Mouse (Mus musculus): ENCODE data around the gene Fyn.

The Fyn gene

DNA sequence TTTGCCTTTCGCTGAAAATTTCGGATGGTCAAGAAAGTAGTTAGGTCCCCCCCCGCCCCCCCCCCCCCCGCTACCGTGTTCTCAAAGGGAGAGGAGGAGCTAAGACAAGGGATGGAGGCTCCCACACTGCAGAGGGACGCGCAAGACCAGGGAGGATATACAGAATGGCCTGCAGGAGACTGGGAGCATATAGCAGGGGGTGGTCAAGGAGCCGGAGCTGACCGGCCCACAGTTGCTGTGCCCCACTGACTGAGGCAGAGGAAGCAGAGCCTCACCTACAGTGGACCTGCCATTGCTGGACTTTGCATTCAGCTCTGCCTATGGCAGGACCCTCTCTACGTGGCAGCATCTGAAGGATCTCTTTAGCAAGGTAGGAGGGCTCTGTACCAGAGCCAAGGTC is 10.6 kb downstream of the Fyn start:
- DNase-seq (ENCODE audit: low read depth, low spot score): no peak

DNA sequence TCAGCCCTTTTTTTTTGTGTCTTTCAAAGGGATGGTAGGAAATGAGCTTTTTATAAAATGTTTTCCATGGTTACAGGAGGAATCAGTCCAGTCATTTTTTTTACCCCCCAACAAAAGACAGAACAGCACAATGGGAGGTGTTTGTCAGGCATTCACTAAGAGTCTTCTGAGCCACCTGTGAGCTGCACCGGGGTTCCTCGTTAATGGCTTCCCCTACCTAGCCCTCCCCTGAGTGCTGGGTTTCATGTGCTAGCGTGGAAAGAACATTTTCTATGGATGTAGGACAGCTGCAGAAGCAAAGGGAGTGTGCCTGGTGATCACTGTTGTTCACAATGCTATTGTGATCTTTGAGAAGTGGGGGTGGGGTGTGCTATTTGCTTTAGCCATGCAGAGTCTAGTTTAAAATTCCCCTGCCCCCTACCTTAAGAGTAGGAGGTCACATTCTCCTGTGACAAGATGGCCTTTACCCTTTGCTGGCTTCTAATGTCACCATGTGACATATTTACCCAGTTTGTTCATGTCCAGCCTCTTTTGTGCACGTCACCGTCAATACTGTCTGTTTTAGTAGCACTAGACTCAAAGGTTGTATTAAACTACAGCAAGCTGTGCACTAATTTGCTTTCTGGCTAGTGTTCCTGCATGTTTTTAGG is 11.2 kb downstream of the Fyn start:
- DNase-seq (ENCODE audit: low read depth, low spot score): no peak

- no peak for DNase-seq (ENCODE audit: low read depth, low spot score)
Measured at GRCm38 (mm10) chr10:39385259-39385658, 16.6 kb downstream of the Fyn start.

DNA sequence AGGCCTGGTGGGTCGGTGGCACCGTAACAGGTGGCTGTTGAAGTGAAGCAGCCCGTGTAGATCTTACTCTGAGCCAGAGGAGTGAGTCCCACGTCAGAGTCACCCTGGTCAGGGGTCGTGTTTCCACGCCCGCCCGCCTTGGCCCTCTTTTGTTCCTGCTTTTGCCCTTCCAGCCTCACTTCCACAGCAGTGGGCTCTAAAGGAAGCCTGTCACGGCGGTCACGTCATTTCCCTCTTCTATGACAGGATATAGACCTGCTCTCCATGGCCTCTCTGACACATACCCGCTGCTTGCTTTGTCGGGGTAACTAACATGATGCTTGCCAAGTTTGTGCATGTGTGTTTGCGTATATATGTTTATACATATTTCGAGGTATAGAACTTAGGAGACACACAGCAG is 17.5 kb downstream of the Fyn start:
- no peak for DNase-seq (ENCODE audit: low read depth, low spot score)

DNA sequence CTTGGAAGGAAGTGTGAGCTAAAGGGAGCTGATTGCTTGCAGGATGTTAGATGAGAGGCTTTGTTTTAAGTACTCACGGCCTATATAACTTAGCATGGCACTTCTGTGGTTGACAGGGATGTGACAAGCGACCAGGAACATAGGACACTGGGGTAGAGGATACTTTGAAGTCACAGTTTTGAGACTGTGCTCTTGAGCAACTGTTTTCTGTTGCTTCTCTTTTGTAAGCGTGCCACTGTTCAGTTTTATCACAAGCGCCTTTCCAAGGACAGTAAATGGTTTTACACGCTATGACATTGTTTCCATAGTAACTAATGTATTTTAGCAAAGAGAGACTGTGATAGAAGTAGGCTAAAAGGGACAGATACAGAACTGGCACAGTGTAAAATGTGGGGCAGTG is 18.4 kb downstream of the Fyn start:
- no peak for DNase-seq (ENCODE audit: low read depth, low spot score)

- no peak for DNase-seq (ENCODE audit: low read depth, low spot score)
Measured at GRCm38 (mm10) chr10:39387556-39387955, 18.9 kb downstream of the Fyn start.

- DNase-seq (ENCODE audit: low read depth, low spot score): no peak
Measured at GRCm38 (mm10) chr10:39388144-39388543, 19.5 kb downstream of the Fyn start.

DNA sequence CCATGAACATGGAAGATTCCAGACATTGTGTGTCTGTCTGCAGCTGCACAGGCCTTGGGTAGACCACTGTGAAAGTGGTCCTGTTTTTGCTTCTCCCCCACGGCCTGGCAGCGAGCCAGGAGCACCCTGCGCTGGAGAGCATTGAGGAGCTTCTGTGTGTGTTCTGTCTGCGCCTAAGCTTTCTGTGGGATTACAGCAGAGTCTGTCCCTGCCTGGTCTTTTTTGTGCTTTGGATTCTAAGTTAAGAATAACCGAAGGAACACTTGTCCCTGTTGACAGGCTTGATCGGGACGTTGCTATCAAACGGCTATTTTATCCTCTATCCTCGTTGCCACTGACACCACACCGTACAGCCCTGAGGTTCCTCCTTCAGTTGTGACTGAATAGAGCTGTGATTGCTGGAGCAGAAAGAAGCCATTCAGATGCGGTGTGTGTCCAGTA is 20.8 kb downstream of the Fyn start:
- no peak for DNase-seq (ENCODE audit: low read depth, low spot score)

DNA sequence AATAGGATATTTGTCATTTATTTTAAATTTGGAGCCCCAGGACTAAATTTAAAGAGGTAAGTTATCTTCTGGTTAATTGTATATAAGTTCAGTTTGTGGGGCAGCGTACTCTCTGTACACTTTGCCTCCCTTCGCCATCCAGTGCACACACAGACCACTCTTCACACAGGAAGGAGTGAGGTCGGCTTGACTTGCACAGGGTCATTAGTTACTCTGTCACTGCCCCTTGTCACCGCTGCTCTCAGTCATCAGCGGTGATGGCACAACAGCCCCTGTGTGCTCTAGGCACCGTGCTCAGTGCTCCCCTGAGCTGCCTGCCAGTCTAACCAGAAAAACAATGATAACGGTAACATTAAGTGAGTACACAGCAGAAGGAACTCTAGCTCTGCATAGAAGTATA is 21.9 kb downstream of the Fyn start:
- no peak for DNase-seq (ENCODE audit: low read depth, low spot score)

GRCm38 (mm10) chr10:39392900-39393483 is 24.3 kb downstream of the Fyn start:
- no peak for DNase-seq (ENCODE audit: low read depth, low spot score)

- no peak for DNase-seq (ENCODE audit: low read depth, low spot score)
Measured at GRCm38 (mm10) chr10:39395544-39395943, 26.9 kb downstream of the Fyn start.

GRCm38 (mm10) chr10:39398924-39399323 is 30.3 kb downstream of the Fyn start:
- DNase-seq (ENCODE audit: low read depth, low spot score): no peak

DNA sequence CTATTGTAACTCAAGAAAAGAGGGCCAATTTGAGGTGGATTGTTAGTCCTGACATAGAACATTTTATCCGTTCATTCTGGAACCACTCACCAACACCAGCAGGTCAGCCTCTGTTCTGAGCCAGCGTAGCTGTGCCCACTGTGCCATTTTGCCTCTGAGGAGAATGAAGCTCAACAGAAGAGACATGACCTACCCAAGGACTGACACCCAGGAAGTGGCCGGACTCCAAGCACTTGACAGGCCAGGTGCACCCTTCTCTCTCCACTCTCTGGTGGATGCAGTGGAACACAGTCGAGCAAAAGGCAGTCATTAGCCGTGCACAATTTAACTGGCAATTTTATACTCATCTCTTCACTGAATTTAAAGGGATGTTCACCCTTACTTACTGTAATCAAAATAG is 31.5 kb downstream of the Fyn start:
- no peak for DNase-seq (ENCODE audit: low read depth, low spot score)

GRCm38 (mm10) chr10:39402487-39402886 is 33.8 kb downstream of the Fyn start:
- DNase-seq (ENCODE audit: low read depth, low spot score): no peak

- DNase-seq (ENCODE audit: low read depth, low spot score): no peak
Measured at GRCm38 (mm10) chr10:39403706-39404105, 35.1 kb downstream of the Fyn start.

DNA sequence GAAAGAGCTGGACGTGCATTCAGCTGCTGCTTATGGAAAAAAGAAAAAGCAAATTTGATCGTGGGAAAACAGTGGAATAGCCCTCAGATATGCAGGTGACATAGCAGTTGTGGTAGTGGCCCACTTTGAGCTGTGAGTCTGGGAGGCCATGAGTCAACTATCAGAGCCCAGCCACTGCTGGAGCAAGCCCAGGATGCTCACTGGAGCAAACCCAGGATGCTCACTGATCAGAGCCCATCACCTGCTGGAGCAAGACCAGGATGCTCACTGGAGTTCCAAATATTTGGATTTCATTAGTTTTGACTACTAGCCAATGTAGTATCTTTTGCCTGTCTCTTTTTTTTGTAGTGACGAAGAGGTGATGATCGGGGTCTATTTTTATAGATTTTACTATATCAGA is 35.5 kb downstream of the Fyn start:
- DNase-seq (ENCODE audit: low read depth, low spot score): no peak

DNA sequence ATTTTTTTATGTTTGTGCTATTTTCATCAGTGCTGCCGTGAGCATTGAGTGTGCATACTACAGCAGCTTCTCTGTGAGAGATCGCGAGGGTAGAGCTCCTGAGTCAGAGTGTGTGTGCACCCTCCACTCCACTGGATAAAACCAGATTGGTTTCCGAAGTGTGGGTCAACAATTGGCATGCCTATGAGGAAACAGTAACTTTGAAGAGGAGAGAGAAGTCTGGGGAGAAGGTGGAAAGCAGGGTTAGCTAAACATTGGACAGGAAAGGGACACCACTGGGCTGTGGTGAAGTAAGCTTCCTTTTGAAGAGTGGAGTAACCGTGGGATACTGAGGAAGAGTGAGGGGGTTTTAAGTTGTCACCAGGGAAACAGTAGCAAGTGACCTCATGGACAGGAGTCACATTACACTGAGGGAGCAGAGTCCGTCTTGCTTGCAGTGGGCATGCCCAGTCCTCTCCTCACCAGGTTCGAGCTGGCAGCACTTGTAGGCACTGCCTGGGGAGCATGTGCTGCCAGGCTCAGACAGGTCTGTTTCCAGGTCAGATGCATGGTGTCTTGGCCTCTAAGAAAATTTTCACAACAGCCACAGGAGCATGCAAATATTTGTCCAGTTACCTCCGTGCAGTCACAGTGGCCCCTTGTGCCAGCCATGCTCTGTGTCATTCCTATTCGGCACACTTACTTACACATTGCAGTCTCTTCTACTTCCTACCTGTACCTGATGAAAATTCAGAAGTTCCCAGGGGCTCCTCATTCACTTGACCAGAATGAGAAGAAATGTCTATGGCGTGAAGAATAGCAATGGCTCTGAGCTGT is 37.5 kb downstream of the Fyn start:
- DNase-seq (ENCODE audit: low read depth, low spot score): no peak

DNA sequence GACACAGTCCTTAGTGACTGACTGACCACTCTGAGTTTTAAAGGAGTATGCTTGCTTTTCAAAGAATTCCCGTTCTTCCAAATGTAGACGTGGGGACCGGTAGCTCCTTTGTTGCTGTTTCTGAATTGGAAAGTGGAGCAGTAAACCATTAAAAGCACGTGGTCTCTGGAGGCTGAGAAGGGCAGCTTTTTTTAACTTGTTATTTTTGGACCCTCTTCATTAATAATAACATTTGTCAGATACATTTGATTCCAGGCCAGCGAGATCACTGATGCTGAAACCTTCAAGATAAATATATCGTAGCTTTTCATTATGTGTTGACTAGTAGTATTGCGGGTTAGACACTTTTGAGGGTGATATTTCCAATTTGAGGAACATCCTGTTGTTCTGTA is 38.1 kb downstream of the Fyn start:
- DNase-seq (ENCODE audit: low read depth, low spot score): no peak

- DNase-seq (ENCODE audit: low read depth, low spot score): no peak
Measured at GRCm38 (mm10) chr10:39407553-39407952, 38.9 kb downstream of the Fyn start.

- no peak for DNase-seq (ENCODE audit: low read depth, low spot score)
Measured at GRCm38 (mm10) chr10:39409602-39410001, 40.9 kb downstream of the Fyn start.

- no peak for DNase-seq (ENCODE audit: low read depth, low spot score)
Measured at GRCm38 (mm10) chr10:39410151-39410649, 41.5 kb downstream of the Fyn start.

DNA sequence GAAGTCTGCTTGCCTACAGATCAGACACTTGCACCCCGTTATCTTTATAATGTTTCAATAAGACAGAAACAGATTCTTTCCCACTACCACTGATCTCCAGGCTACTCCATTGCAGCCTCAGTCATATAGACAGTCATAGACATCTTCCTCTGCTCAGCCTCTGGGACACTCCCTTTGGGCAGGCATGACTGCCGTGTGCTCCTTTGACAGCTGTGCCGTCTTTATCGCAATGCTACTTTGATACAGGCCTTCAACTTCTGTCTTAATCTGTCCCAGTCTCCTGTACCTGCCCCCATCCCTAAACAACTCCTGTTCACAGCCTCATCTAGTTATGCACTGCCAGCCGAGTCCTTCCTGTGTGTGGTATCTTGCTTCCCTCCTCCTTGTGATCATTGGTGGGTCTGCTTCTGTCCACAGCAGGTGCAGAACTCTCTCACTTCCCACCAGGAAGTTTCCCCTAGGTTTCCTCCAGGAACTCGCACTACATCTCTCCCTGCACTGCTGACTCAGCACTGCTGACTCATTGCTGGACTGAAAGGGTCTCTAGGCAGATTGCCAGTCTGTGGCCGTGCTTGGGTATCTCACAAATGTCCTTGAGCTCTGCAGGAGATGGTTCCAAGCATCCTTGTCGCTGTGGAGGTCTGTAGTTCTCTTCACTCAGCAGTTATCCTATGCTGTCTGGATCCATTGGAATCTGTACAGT is 43.4 kb downstream of the Fyn start:
- DNase-seq (ENCODE audit: low read depth, low spot score): no peak

Data from retina, postnatal 7 days (tissue).